Mouse (Mus musculus) G1E (cell line): Measurements from ENCODE around the gene Gm36864.

ENCODE experiments used
- CTCF ChIP-seq: IDR thresholded peaks from 2 replicates; pipeline ENCODE4 v1.5.1; 2012; ENCODE audit warnings: low read depth, low read length, inconsistent platforms, mixed read lengths
- GATA1 ChIP-seq: IDR thresholded peaks from 2 replicates; pipeline ENCODE4 v1.6.1; 2012; ENCODE audit warnings: borderline replicate concordance, low read length, inconsistent platforms, mixed read lengths
- GATA2 ChIP-seq: IDR thresholded peaks from 2 replicates; pipeline ENCODE4 v1.6.1; 2012; ENCODE audit warnings: low read depth, low read length, inconsistent platforms, borderline replicate concordance
- TAL1 ChIP-seq: conservative IDR thresholded peaks from 2 replicates; pipeline ENCODE4 v1.6.1; 2012; ENCODE audit warnings: low read depth, low read length, inconsistent platforms, mixed read lengths

DNA sequence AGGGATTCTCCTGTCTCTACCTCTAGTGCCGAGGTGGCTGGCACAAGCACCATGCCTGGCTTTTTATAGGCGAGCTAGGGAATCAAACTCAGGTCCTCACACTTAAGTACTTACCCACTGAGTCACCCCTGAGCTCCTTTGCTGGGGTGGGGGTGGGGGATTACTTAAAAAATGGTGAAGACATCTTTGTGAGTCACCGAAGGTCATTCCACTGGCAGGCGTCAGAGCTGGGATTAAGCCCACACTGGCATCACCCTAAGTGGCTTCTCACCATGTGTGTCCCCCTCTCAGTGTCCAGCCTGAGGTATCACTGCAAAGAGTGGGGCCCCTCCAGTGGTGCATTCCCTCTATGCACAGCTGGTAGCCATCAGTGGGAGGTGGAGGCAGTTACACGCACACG lies 24.4 kb downstream of the Gm36864 start:
- no peak for TF ChIP-seq CTCF
- TF ChIP-seq TAL1, result no peak
- no peak for TF ChIP-seq GATA2
- no peak for TF ChIP-seq GATA1
